25 mouse cellular contexts compared by ENCODE assay signal in genomic region chr16:35664847-35665246, GRCm38 (mm10).
"Had no signal": no experiment of that assay in that cellular context is flagged by ENCODE, and none has a peak within 500 bp of the region (broad histone marks: within the 10 kb centered on the region; RNA-seq: fewer than 3 reads in every experiment).

No protein-coding gene starts in this region.

- H3K4me1 ChIP-seq: forebrain, embryonic 13.5 days had no signal

- H3K27me3 ChIP-seq: forebrain, embryonic 15.5 days had no signal

- H3K27ac ChIP-seq: embryonic facial prominence, embryonic 10.5 days; embryonic facial prominence, embryonic 12.5 days; embryonic facial prominence, embryonic 13.5 days; embryonic facial prominence, embryonic 15.5 days; forebrain, embryonic 10.5 days; forebrain, embryonic 12.5 days; forebrain, embryonic 13.5 days; forebrain, embryonic 15.5 days; gastrocnemius, adult 2 months; heart, adult 2 months had no signal

- DNase-seq: cerebellum, adult 2 months; cerebellum, adult 8-10 months; cerebellum, adult 9-10 months; cerebellum, adult 9-11 months; cerebellum, postnatal 10 days; cerebellum, postnatal 14 days; cerebellum, postnatal 25 days; cerebellum, postnatal 36 days; embryo, embryonic 11 days; gastrocnemius, adult 2 months; gastrocnemius, postnatal 10 days; gastrocnemius, postnatal 14 days; gastrocnemius, postnatal 25 days; gastrocnemius, postnatal 36 days; heart, adult 2 months had no signal

- H3K4me2 ChIP-seq: embryonic facial prominence, embryonic 12.5 days; embryonic facial prominence, embryonic 13.5 days; embryonic facial prominence, embryonic 15.5 days; forebrain, embryonic 12.5 days; forebrain, embryonic 13.5 days; forebrain, embryonic 15.5 days had no signal

- H3K9me3 ChIP-seq: embryonic facial prominence, embryonic 10.5 days; embryonic facial prominence, embryonic 12.5 days; embryonic facial prominence, embryonic 13.5 days; embryonic facial prominence, embryonic 15.5 days; forebrain, embryonic 10.5 days; forebrain, embryonic 12.5 days; forebrain, embryonic 13.5 days; forebrain, embryonic 15.5 days had no signal

- H3K36me3 ChIP-seq: embryonic facial prominence, embryonic 12.5 days; embryonic facial prominence, embryonic 13.5 days; embryonic facial prominence, embryonic 15.5 days had no signal

- H3K9ac ChIP-seq: embryonic facial prominence, embryonic 12.5 days; embryonic facial prominence, embryonic 13.5 days; embryonic facial prominence, embryonic 15.5 days; forebrain, embryonic 12.5 days; forebrain, embryonic 13.5 days; forebrain, embryonic 15.5 days; forebrain, postnatal 0 days had no signal

- H3K4me3 ChIP-seq: embryonic facial prominence, embryonic 10.5 days; embryonic facial prominence, embryonic 12.5 days; embryonic facial prominence, embryonic 13.5 days; embryonic facial prominence, embryonic 15.5 days; erythroblast, embryonic 14.5 days; forebrain, embryonic 10.5 days; forebrain, embryonic 12.5 days; forebrain, embryonic 13.5 days; forebrain, embryonic 15.5 days; gastrocnemius, adult 2 months; heart, adult 2 months had no signal
